Comparison of ENCODE assay signal across 8 mouse cellular contexts in the genomic region with DNA sequence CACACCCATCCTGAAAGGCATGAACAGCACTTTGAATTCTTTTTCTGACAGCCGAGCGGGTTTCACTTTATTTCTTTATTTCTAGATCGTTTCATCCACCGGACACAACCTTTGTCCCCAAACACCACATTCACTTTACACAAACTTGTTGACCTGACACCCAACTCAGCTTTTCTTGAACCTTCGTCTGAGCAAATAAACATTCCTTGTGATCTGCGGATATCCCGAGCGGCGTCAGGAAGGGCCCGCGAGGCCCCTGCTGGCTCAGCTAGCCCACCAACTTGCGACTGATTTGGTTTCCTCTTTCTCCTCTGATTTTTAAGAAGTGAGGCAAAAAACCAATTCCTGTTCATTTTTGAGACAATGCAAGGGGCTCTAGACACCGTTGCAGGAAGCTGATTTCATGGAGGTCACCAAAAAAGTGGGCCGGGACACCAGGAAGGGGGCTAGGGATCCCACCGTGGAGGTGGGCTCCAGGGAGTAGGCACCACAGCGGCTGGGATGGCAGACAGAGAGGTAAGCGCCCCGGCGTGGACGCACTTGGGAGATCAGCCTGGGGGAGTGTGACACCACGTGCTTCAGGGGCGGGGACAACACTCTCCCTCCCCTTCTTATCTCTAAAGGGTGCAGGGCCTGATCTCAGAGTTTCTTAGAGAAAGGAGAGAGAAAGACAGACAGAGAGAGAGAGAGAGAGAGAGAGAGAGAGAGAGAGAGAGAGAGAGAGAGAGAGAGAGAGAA. TPM values are rescaled to one million over a fixed set of nuclear protein-coding genes. Genes with fewer than 3 reads are reported as not detected.
DNase-seq lines count a peak whose midpoint lies in the region; ATAC-seq lines count a peak whose summit lies in the region.

Slc39a8 (plus strand) TSS at position 264 of the 738 bp plus-strand sequence.

- intact Hi-C loops in left cerebral cortex, postnatal 4 days (cut with DNase I), result no loop called here

- H3K4me3 ChIP-seq in embryonic facial prominence, embryonic 11.5 days (ENCODE audit: low read depth, low read length), result peak within 1 kb of the TSS; percentile 60
- peak within 1 kb of the TSS; percentile 85 for H3K4me3 ChIP-seq in intestine, embryonic 16.5 days (ENCODE audit: low read length)
- peak within 1 kb of the TSS; percentile 74 for H3K4me3 ChIP-seq in midbrain, embryonic 10.5 days

- no peaks in the 10 kb centered on the region for H3K9me3 ChIP-seq in embryonic facial prominence, embryonic 11.5 days (replicated peaks; ENCODE audit: control insufficient read depth, low read length)
- H3K9me3 ChIP-seq in intestine, embryonic 16.5 days (ENCODE audit: control insufficient read depth, low read length), result no peaks in the 10 kb centered on the region
- H3K9me3 ChIP-seq in midbrain, embryonic 10.5 days (replicated peaks), result no peaks in the 10 kb centered on the region

- peak within 1 kb of the TSS; percentile 79 for H3K9ac ChIP-seq in embryonic facial prominence, embryonic 11.5 days (replicated peaks; ENCODE audit: low read length)
- peak within 1 kb of the TSS; percentile 86 for H3K9ac ChIP-seq in intestine, embryonic 16.5 days (ENCODE audit: low read depth, low read length)

- peak within 1 kb of the TSS; percentile 28; the same call in 1 of the 2 replicates for H3K27ac ChIP-seq in embryonic facial prominence, embryonic 11.5 days (replicated peaks; ENCODE audit: low read depth, low read length)
- peak within 1 kb of the TSS; percentile 90 for H3K27ac ChIP-seq in intestine, embryonic 16.5 days (ENCODE audit: low read length)
- peak within 1 kb of the TSS; percentile 87 for H3K27ac ChIP-seq in midbrain, embryonic 10.5 days (replicated peaks)

- no peaks in the 10 kb centered on the region for H3K36me3 ChIP-seq in embryonic facial prominence, embryonic 11.5 days (replicated peaks; ENCODE audit: control insufficient read depth, insufficient read depth, low read depth, low read length)
- no peaks in the 10 kb centered on the region for H3K36me3 ChIP-seq in intestine, embryonic 16.5 days (ENCODE audit: control insufficient read depth, insufficient read depth, low read length)
- H3K36me3 ChIP-seq in midbrain, embryonic 10.5 days, result no peaks in the 10 kb centered on the region

- H3K27me3 ChIP-seq in embryonic facial prominence, embryonic 11.5 days (ENCODE audit: control insufficient read depth, insufficient read depth, low read length), result no peaks in the 10 kb centered on the region
- H3K27me3 ChIP-seq in intestine, embryonic 16.5 days (replicated peaks; ENCODE audit: control insufficient read depth, insufficient read depth, low read length), result no peaks in the 10 kb centered on the region
- peaks cover 18% of the 10 kb centered on the region for H3K27me3 ChIP-seq in midbrain, embryonic 10.5 days (ENCODE audit: low read depth, poor library complexity, severe bottlenecking)

- 3% methylated on average over 22 of the region's 22 CpGs for WGBS in embryonic facial prominence, embryonic 11.5 days
- 5% methylated on average over 22 of the region's 22 CpGs for WGBS in intestine, embryonic 16.5 days
- 3% methylated on average over 22 of the region's 22 CpGs for WGBS in midbrain, embryonic 10.5 days

- H3K4me2 ChIP-seq in embryonic facial prominence, embryonic 11.5 days (ENCODE audit: low read depth, low read length), result peak within 1 kb of the TSS; percentile 93
- peak within 1 kb of the TSS; percentile 93 for H3K4me2 ChIP-seq in intestine, embryonic 16.5 days (ENCODE audit: low read depth, low read length)

- peak; percentile 90 for ATAC-seq in embryonic facial prominence, embryonic 11.5 days (replicated peaks; ENCODE audit: insufficient number of reproducible peaks, low FRiP score, low TSS enrichment, low read depth)
- peak; percentile 95 for ATAC-seq in intestine, embryonic 16.5 days

- H3K4me1 ChIP-seq in embryonic facial prominence, embryonic 11.5 days (ENCODE audit: control insufficient read depth, insufficient read depth, low read length), result no peaks in the 10 kb centered on the region
- peaks cover 9% of the 10 kb centered on the region; the same call in 1 of the 2 replicates for H3K4me1 ChIP-seq in intestine, embryonic 16.5 days (ENCODE audit: control insufficient read depth, insufficient read depth, low read length)
- peaks cover 24% of the 10 kb centered on the region for H3K4me1 ChIP-seq in midbrain, embryonic 10.5 days

- peak; percentile 84 for DNase-seq in adrenal gland, postnatal 25 days
- DNase-seq in embryonic facial prominence, embryonic 11.5 days (ENCODE audit: low spot score), result peak; percentile 83
- DNase-seq in gonadal fat pad, adult 2 months (ENCODE audit: low read depth), result no peak
- peak; percentile 58 for DNase-seq in left cerebral cortex, postnatal 4 days
- peak; percentile 82 for DNase-seq in midbrain, embryonic 10.5 days (ENCODE audit: low spot score)
- peak; percentile 15 to 23 for DNase-seq in right cerebral cortex, postnatal 36 days (ENCODE audit: low spot score in 2 of 2)
- DNase-seq in urinary bladder, postnatal 4 days (ENCODE audit: low spot score in 2 of 2), result peak; percentile 71 to 81

RNA-seq across cellular contexts. Expression of gene Slc39a8, which starts in this region (rescaled TPM):
- 3.6 and 4.1 TPM in 2 replicates for total RNA-seq in adrenal gland, postnatal 25 days (2021)
- 18.8 and 20.3 TPM in 2 replicates for polyA plus RNA-seq in embryonic facial prominence, embryonic 11.5 days (2014; fragmentation: Nextera tagmentation; extraction: Ambion mirVana)
- polyA plus RNA-seq in gonadal fat pad, adult 2 months (2012; rRNA removed), result 20.7 and 31.2 TPM in 2 replicates
- polyA plus RNA-seq in intestine, embryonic 16.5 days (2015; fragmentation: Nextera tagmentation; extraction: Ambion mirVana), result 22.7 and 32.3 TPM in 2 replicates
- total RNA-seq in left cerebral cortex, postnatal 4 days (2021), result 10 to 100 TPM; 14.3 to 14.4 TPM
- 20.9 and 22.7 TPM in 2 replicates for polyA plus RNA-seq in midbrain, embryonic 10.5 days (2016; fragmentation: Nextera tagmentation; extraction: Ambion mirVana)

Comparison
In these comparisons a context has a peak if more than half of its experiments do, and no peak if none do; other contexts are left out.
1. H3K27ac ChIP-seq: peak in every context shown above with its lines; median percentile 90 in intestine, embryonic 16.5 days; 87 in midbrain, embryonic 10.5 days; 28 in embryonic facial prominence, embryonic 11.5 days.